Mouse (Mus musculus): ENCODE data around the gene Ppp1r13b.

Gene Ppp1r13b

DNA sequence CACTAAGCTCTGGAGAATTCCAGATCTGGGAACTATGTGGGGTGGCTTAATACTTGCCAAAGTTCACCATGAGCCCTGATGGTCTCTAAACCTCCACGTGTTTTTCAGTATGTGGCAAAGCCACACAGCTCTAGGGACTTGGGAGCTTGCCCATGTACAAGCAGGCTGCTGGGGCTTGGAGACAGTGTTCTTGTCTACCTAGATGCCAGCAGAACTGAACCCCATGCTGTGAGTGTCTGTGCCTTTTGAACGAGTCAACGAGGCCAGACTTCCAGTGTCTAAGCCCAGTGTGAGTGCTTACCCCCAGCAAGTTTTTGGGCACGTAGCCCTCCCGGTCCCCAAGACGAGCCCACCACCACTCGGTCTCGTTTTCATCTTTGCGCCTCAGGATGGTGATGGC is 78.0 kb downstream of the Ppp1r13b start:
- intact Hi-C loops (cut with DNase I), result no loop called here

DNA sequence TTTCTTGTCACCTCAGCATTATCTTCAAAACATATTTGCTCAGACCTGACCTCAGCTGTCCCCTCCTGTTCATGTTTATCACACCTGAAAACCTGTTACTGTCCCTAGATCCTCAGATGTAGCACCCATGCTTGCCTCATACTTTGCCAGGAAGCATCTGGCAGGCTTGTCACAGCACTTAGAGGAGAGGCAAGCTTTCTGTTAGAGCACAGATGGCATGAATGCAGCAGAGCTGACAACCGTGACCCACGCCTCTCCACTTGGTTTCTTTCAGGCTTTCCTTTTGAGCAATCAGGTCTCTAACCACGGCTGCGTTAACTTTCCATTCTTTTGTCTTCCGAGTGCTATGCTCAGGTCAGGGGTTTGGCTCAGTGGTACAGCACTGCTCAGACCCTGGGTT is 78.5 kb downstream of the Ppp1r13b start:
- intact Hi-C loops (cut with DNase I), result no loop called here

DNA sequence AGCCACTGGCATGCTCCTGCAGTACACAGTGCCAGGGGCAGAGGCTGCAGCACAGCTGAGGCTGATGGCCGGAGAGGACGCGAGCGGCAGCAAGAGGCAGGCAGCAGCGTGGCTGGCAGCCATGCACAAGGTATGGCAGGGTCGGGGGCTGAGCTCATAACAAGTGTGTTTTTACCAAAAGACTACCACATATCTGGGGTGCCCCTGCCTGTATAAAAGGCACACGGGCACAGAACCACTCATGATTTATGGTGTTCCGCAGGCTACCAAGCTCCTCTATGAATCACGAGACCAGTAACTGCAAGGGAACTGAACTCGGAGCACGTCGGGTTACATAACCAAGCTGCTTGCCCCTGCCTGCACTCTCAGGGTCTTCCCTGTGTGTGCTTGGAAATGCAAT is 80.4 kb downstream of the Ppp1r13b start:
- intact Hi-C loops (cut with DNase I), result no loop called here

DNA sequence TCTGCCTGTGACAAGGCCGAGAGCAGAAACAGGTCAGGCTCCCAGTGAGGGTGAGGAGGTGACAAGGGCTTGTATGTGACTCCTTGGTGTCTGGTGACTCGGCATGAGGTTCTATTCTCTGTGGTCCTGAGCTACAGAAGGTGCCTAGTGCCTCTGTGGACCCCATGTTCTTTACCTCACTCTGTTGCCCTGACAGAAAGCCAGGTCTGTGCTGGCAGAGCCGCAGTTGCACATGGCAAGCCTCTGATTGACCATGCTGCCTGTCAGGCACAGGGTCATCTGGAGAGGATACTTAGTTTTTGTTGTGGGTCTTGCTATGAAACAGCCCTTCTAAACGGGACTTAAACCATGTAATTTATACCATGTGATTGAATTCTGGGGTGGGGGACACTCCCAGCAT is 86.0 kb downstream of the Ppp1r13b start:
- intact Hi-C loops (cut with DNase I), result no loop called here

DNA sequence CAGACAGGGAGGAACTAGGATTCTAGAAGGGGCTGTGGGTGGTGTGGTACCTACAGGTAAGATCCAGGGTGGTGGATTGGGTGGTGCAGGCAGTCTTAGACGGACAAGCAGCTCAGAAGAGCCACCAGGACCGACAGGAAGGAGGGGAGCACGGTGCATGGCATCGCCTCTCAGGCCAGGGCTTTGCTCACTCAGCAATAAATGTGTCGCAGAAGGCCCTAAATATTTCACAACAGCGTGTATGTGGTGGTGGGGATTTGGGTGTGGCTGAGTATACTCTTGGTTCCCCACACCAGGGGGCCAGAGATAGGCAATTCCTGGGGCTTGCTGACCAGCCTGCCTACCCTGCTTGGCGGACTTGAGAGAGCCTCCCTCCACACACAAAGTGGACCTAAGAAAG is 87.2 kb downstream of the Ppp1r13b start:
- intact Hi-C loops (cut with DNase I), result no loop called here

DNA sequence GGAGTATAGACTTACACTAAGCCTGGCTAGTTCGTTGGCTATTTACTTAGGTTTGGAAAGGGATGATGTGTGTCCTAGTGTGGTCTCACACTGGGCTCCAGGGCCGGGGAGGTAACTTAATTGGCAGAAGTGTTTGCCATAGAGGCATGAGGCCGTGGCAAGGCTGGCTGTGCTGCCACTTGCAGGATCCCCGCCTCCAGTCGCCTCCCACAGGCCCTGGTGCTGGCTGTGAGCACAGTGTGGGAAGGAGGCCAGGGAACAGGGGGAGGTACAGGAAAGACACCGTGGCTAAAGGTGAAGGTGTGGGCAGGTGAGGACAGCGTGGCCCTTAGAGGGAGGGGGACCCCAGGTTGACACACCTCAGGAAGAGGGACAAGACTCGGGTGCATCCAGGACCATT is 88.0 kb downstream of the Ppp1r13b start:
- intact Hi-C loops (cut with DNase I), result no loop called here

DNA sequence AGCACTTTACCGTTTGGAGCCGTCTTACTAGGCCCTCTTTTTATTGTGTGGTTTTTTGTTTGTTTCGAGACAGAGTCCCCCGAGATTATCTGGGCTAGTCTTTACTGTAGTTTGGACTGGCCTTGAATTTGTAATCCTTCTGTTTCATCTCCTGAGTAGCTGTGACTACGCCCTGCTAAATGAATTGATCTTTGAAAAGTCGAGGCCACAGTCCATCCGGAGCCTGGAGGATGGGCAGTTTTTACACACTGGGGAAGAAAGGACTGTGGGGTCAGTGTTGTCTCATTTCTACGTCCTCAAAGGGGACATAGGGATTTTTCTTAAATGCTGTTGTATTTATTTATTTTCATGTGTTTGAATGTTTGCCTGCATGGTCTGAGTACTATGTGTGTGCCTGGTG is 89.9 kb downstream of the Ppp1r13b start:
- intact Hi-C loops (cut with DNase I), result no loop called here

DNA sequence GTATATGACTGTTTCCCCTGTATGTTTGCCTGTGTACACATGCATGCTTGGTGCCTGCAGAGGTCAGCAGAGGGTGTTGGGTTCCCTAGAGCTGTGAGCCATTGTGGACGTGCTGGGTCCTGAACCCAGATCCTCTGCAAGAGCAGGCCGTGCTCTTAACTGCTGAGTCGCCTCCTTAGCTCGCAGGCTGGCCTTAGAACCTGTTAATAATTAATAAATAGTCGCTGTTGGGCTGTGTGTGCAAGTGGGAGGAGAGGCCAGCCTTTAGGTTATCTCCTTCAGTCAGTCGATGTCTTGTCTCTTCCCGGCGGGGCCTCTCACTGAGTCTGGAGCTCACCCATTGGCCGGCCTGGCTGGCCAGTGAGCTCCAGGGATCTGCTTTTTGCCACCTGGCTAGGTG is 90.9 kb downstream of the Ppp1r13b start:
- intact Hi-C loops (cut with DNase I), result no loop called here

DNA sequence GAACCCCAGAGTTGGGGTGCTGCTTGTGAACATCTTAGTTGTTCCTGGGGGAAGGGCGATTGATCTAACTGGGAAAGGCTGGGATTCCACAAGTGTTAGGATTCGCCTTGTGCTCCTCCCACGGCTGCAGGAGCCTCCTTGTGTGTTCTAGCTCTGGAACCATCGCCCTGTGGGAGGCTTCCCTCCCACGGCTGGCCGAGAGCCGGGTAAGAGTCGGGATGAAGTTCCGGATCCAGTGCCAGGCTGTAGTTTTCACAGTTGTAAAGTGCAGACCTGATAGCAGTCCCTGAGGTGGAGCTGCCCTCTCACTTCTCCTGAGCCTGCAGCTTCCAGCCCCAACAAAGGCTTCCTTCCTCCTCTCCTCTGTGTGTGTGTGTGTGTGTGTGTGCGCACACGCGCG is 91.4 kb downstream of the Ppp1r13b start:
- intact Hi-C loops (cut with DNase I), result no loop called here

DNA sequence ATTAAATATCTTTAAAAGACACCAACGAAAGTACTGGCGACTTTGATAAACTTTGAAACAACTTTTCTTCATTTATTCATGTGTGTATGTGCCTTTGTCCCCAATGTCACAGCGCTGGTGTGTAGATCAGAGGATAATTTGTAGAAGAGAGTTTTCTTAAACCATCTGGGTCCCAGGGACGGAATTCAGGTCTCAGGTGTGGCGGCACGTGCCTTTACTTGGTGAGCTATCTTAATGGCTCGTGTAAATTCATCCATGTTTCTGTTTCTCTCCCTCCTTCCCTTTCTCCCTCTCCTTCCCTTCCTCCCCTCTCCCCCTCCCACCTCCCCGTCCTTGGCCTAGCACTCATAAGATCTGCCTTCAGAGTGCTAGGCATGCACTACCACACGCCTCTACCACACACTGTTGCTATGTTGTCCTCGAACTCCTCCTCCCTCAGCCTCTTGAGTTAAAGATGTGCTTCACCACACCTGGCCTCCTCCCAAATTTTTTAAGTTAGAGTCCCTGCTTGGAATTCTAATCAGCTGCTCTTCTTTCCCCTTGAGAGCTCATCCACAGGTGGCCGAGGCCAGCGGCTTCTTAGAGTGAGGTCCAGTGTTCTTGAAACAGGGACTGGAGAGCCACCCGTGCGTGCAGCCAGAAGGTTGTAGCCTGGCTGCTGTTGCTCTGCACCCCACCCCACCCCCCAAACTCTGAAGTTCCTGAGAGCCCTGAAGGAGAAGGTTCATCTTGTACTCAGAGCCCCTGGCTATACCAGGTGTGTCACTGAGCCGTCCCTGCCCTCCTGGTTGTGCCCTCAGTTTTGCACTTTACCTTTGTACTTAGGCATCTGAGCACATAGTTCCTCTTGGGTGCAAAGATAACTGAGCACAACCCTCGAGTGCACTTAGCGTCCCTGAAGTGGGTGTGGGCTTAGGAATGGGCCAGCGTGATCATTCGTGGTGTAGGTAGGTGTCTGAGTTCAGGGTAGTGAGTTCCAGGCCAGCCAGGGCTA is 92.8 kb downstream of the Ppp1r13b start:
- intact Hi-C loops (cut with DNase I), result no loop called here

DNA sequence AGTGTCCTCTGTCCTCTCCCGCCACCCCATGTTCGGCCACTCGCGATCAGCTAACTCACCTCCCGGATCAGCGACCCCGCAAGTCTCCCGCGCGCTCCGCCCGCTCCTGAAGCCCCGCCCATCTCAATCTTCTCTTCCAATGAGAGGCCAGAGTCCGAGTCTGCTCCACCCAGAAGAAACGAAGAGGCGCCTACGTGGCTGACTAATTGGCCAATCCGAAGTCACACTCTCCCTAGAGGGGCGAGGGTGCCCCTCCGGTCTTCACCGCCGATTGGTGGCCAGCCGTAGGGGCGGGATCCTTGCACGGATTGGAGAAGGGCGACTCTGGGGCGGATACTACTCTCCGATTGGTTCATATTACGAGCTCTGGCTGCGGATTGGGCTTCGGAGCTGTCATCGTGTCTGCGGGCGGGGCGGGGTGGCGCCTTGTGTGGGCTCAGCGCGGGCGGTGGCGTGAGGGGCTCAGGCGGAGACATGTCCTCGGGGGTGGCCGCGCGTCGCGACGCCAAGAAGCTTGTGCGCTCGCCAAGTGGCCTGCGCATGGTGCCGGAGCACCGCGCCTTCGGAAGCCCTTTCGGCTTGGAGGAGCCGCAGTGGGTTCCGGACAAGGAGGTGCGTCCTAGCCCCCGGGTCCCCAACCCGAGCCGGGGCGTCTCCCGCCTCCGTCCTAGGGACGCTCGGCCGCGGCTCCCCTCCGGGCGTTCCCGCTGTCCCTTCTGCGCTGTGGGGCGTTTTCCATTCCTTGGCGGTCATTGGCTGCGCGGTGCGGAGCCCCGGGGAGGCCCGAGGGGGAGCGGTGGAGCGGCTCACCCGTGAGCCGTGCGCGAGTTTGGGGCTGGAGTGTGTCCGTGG is 93.9 kb downstream of the Ppp1r13b start, which contains the start of the genes Xrcc3 and Zfyve21:
Gene Xrcc3, minus strand, starts transcription at position 108 of the 852 bp plus-strand sequence.
Gene Zfyve21, plus strand, starts transcription at position 405 of the 852 bp plus-strand sequence.
- intact Hi-C loops (cut with DNase I), result no loop called here

DNA sequence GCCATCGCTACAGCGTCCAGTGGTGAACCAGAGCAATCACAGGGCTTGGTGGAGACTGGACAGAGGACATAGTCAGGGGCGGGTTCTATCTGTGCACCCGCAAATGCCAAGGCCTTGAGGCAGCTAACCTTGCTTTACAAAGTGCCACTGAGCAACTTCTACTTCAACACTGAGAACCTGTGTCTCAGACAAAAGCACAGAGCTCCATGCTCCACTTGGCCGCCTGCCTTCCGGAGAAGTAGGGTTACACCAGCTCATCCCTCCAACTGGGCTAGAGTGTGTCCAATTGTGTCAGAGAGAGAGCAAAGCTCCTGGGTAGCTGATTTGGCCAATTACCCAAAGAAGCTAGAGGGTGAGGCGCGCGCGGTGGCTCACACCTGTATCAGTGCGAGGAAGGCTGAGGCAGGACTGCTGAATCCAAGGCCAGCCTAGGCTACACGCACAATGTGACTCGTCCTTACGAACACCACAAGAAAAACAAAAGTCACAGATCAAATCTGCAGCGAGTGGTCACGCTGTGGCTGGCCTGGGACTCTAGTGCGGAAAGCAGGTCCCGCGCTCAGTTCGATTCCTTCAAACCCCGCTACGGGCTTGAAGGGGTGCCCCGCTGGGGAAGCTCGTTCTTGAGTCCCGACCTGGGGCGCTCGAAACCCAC is 94.7 kb downstream of the Ppp1r13b start:
- intact Hi-C loops (cut with DNase I), result no loop called here

DNA sequence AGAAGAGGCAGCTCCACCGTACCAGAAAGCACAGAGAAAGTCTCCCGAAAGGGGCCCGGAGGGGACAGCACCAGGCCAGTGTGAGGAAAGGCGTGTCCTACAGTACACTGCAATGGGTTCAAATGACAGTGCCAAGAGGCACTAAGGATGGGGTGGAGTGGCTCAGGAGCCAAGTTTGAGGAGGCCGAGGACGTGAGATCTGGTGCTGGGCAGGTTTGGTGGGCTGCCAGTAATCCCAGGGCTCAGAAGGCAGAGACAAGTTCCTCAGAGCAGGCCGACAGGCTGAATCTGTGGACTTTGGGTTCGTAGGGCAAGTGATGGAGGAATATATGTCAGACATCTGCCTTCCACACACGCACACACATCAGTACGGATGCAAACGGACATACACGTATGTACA is 95.3 kb downstream of the Ppp1r13b start:
- intact Hi-C loops (cut with DNase I), result no loop called here

DNA sequence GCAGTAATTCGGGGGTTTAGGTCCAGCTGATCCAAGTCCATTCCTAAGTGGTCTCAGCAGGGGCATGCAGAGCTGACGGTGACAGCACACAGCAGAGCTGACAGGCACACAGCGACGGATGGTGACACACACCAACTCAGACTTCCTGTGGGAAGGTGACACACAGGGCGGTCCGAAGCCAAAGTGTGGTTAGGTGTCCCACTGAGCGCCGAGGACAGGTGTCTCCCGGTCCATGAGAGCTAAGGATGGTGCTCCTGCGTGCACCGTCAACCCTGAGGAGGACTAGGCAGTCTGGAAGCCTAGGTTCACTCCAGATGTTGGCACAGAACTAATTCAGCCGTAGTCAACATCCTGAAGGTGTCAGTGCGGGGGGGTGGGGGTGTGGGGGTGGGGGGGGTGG is 95.8 kb downstream of the Ppp1r13b start:
- intact Hi-C loops (cut with DNase I), result no loop called here

DNA sequence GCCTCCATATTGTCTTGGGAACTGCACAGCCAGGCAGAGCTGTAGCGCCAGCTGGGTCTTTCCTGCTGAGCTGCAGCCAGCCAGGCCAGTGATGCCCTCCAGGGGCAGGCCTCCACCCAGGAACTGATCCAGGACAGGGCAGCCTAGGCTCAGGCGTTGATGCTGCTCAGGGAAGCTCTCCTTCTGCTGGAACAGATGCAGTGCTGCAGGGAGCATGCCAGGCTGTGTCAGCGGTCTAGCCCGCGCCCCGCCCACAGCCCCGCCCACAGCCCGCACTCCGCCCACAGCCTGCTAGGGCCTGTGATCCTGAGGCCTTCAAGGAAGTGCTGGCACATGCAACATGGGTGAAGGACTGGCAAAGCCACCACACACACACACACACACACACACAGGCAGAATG is 98.1 kb downstream of the Ppp1r13b start:
- intact Hi-C loops (cut with DNase I), result no loop called here

DNA sequence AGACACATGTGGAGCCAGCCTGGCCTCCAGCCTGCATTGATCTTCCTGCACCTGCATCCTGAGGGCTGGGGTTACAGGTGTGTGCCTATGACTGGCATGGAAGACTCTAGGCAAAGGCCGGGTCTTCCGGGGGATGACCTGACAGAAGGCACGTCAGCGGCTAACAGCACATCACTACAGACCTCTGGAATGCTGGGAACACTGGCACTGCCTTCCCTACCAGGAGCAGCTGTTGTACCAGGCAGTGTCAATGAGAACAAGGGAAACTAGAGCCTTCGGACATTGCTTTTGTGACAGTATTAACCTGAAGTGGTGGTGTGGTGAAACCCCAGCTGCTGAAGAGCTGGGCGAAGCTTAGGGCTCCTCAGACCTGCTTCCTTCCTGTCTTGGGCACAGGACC is 99.1 kb downstream of the Ppp1r13b start:
- intact Hi-C loops (cut with DNase I), result no loop called here

DNA sequence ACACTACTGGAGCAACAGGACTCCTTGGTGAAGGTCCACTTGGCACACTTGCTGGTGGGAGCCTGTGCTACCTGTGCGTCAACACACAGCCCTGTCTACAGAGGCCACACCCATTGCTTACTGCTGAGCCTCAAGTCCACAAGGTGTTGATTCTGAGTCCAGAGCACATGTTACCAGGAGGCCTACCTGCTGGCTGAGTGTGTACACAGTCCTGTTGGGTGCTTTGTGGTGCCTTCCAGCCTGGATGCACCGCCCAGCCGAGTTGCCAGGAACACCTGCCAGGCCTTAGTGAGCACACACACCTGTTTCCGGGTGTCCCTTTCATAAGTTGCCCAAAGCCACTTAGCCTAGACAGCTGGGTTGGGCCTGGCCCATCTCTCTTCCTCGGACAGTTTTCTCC is 104.4 kb downstream of the Ppp1r13b start:
- intact Hi-C loops (cut with DNase I), result no loop called here

DNA sequence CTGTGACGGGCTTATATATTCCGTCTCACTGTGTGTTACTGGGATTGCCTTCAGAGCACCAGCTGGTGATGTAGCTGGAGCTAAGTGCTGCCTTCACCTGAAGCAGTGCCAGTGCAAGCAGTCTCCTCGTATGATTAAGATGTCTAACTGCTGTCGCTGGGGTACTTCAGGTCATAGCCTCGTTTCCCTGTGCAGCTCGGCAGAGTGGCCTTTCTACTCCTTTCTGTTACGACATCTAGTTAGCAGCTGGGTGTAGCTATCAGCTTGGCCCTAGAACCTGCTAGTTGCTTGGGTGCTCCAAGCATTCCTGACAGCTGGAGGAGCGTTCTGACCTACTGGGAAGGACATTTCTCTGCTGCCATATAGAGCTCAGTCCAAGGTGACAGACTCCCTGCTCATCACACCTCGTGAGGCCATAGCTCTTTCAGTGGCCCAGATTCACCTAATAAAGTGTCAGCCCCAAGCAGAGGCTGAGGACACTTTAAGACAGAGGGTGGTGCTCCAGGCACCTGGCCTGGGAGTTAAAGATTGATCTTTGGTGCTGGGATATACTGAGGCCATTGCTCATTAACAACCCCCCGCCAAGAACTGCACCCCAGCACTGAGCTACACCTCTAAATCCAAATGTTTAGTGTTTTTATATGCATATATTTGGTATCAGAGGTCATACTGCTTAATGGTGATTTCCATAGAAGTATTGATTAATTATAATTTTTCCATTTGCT is 107.3 kb downstream of the Ppp1r13b start:
- intact Hi-C loops (cut with DNase I), result no loop called here

DNA sequence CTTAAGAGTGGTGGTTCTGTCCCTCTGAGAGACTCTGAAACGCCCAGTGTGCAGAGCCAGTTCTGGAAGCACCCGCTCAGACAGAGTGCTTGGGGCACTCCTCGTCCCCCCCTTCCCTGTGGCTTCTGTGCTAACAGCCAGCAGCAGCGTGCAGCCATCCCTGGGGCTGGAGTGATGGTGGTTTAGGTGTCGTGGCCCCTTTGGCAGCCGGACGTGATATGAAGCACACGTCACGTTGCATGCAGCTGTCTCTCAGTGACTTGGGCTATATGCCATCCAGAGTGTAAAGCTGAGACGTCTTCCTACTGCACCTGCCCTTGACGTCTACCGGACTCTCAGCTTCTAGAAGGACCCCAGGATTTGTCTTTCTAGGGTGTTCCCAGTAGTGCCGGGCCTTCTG is 109.4 kb downstream of the Ppp1r13b start:
- intact Hi-C loops (cut with DNase I), result no loop called here

DNA sequence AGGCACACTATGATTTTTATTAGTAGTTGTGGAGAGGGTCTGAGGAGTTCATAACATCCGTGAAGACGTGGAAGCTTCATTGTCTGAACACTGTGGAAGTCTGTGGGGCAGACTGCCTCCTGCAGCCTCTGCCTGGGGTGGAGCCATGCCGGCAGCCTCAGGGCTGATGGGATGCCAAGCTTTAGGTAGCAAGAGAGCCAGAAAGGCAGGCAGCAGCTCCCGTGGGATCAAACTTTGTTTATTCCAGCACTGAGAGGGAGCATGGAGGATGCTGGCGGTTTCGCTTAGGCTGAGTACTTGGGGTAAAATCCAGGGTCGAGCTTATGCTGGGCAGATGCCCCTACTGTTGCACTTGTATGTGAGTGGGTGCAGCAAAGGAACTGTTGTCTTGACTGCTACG is 110.7 kb downstream of the Ppp1r13b start:
- intact Hi-C loops (cut with DNase I), result no loop called here
